Mouse (Mus musculus) limb, embryonic 15.5 days (tissue): ENCODE measurements around the gene Wwp2. TPM values are rescaled to one million over a fixed set of nuclear protein-coding genes. Genes with fewer than 3 reads are reported as not detected.

Experiments used
- ATAC-seq: fragments of 200-750 bp; cut with Nextera tagmentation; 2 replicates; pipeline ENCODE4 v1.8.0; 2017; ENCODE audit warnings: low read depth, moderate TSS enrichment; ENCODE audit not compliant: insufficient number of reproducible peaks, low FRiP score, low TSS enrichment
- H3K27ac ChIP-seq: fragments of 300-500 bp; sonication (generic); 2 replicates; pipeline ENCODE4 v1.5.1; 2015; ENCODE audit warnings: moderate library complexity, mild to moderate bottlenecking, inconsistent platforms
- H3K27me3 ChIP-seq: fragments of 300-500 bp; sonication (generic); 2 replicates; pipeline ENCODE4 v1.6.1; 2015; ENCODE audit warnings: inconsistent platforms
- H3K36me3 ChIP-seq: fragments of 300-500 bp; sonication (generic); 2 replicates; pipeline ENCODE4 v1.6.1; 2015; ENCODE audit warnings: inconsistent platforms
- H3K4me1 ChIP-seq: fragments of 300-500 bp; sonication (generic); 2 replicates; pipeline ENCODE4 v1.6.1; 2015; ENCODE audit warnings: inconsistent platforms
- H3K4me2 ChIP-seq: fragments of 300-500 bp; sonication (generic); 2 replicates; pipeline ENCODE4 v1.6.1; 2015; ENCODE audit warnings: mild to moderate bottlenecking, inconsistent platforms
- H3K4me3 ChIP-seq: fragments of 300-500 bp; sonication (generic); 2 replicates; pipeline ENCODE4 v1.5.1; 2015; ENCODE audit warnings: mild to moderate bottlenecking, inconsistent platforms
- H3K9ac ChIP-seq: fragments of 300-500 bp; sonication (generic); 2 replicates; pipeline ENCODE4 v1.6.1; 2015; ENCODE audit warnings: inconsistent platforms
- H3K9me3 ChIP-seq: fragments of 300-500 bp; sonication (generic); 2 replicates; pipeline ENCODE4 v1.6.1; 2016; ENCODE audit warnings: inconsistent platforms
- WGBS: fragments of 180-500 bp; shearing (Covaris S2); methylation state at CpG from one replicate; pipeline ENCODE4 v1.1.7; 2015; 5-methylcytosine and 5-hydroxymethylcytosine counted together
- polyA plus RNA-seq: library from polyadenylated mRNA; unstranded; fragments of >200 nt; fragmentation: Nextera tagmentation; extraction: Ambion mirVana; gene quantifications from 2 replicates; pipeline ENCODE4 v1.2.1, GENCODE M21; 2015

Wwp2 gene
- polyA plus RNA-seq = 114 and 119 TPM in 2 replicates

DNA sequence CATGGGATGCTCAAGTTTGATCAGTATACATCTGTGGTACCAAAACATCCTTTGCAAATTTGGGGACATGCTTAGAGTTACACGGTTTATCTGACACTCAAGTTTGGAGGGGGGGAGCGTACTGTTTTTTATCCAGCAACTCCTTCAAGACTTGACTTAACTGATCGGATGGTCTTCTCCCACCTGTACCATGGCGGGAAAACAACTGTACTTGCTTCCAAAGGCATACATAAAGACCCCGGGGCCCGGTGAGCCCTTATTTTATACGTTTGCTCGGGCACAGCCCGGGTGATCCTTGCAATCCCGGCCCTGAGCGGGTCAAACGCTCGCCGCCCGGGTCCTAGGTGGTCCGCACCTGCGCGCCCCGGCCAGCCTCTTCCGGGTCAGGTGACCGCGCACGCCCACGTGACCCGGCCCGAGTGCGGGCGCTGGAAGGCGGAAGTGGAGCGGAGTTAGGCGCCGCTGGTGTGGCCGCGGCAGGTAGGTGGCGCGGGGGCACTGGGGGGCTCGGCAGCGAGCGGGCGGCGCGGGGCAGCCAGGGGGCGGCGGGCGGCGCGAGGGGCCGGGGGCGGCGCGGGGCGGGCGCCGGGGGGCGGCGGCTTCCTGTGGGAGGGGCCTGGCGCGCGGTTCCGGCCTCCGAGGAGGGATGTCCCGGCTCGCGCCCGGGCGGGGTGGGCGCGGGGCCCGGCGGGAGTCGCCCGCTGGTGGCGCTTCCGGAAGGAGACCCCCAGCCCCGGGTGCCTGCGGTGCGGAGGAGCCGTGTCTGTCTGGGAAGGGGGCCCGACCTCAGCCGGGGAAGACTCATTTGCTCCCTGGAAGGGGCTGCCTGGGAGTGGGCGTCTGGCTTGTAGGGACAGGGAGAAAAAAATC lies at the start of gene Wwp2:
Gene Wwp2, plus strand, starts transcription at position 404 of the 870 bp plus-strand sequence.
- Histone ChIP-seq H3K9me3 (no peaks in the 10 kb centered on the region), H3K4me3 (peak within 1 kb of the TSS; percentile 90), H3K27ac (peak within 1 kb of the TSS; percentile 92), H3K4me1 (peaks cover 12% of the 10 kb centered on the region), H3K4me2 (peak within 1 kb of the TSS; percentile 71), H3K27me3 (no peaks in the 10 kb centered on the region), H3K9ac (peak within 1 kb of the TSS; percentile 89), H3K36me3 (no peaks in the 10 kb centered on the region)
- under 1% methylated on average over 58 of the region's 81 CpGs for WGBS
- ATAC-seq = peak; percentile 80

DNA sequence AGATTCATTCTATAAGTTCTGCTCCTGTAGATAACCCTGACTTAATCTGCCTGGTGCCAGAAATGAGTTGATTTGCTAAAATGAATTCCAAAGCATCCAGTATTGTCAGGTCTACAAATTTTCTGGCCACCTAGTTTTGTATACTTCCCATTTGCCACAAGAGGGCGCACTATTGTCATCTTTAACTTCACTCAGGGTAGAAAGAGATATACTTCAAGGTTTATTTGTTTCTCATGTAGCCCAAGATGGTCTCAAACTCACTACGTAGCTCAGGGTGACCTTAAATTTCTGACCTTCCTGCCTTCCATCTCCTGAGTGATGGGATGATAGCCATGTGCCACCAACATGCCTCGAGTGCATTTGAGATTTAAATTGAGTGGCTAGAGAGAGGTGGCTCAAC lies 49.5 kb upstream of the Wwp2 start:
- no peaks in the 10 kb centered on the region for H3K36me3 ChIP-seq
- H3K9ac ChIP-seq = no peak overlapping the region
- no peak overlapping the region for H3K4me3 ChIP-seq
- ATAC-seq = no peak
- 29% methylated on average over 3 of the region's 3 CpGs for WGBS
- H3K27me3 ChIP-seq = no peaks in the 10 kb centered on the region
- peaks cover 25% of the 10 kb centered on the region for H3K4me1 ChIP-seq
- no peaks in the 10 kb centered on the region for H3K9me3 ChIP-seq
- H3K4me2 ChIP-seq = no peak overlapping the region
- no peak overlapping the region for H3K27ac ChIP-seq

DNA sequence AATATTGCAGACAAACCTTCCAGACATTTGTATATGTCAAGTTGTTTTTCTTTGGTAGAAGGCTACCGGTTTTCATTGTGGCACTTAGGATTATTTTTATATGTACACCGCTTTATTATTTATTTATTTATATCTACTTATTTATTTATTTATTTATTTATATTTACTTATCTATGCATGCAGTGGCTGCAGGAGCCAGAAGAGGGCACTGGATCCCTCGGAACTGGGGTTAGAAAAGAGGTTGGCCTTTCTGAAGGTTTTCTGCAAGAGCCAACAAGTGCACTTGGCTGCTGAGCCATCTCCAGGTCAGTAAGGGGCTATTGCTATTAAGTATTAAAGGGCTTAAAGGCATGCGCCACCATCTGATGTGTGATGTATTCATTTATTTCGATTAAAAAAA lies 48.3 kb upstream of the Wwp2 start:
- no peaks in the 10 kb centered on the region for H3K36me3 ChIP-seq

DNA sequence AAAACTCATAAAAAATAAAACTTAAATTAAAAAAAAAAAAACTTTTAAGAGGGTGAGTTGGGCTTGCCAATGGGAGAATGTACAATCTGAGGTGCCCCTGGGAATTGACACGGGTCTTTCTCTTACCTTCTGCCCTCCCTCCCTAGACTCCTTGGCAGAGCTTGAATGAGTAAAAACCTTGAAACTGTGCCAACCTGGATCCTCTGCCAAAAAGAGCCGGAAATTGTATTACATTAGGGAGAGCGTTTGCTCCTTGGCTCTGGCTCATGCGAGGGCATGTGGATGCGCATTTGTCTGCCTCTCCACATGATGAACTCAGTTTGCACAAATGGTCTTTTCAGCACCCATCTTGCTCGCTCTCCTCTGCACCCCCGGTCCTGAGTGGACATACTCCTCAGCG lies 46.6 kb upstream of the Wwp2 start:
- Histone ChIP-seq H3K36me3 (no peaks in the 10 kb centered on the region), H3K9me3 (no peaks in the 10 kb centered on the region), H3K27me3 (no peaks in the 10 kb centered on the region), H3K4me3 (no peak overlapping the region), H3K27ac (0 out of 2 replicates have a peak overlapping the region, but pooled peaks have one; percentile 38), H3K4me1 (peaks cover 25% of the 10 kb centered on the region), H3K4me2 (no peak overlapping the region), H3K9ac (no peak overlapping the region)
- no peak for ATAC-seq
- WGBS = 37% methylated on average over 8 of the region's 8 CpGs

More for the DNA sequence above, 48.3 kb upstream of the Wwp2 start:
- Histone ChIP-seq H3K4me3 (no peak overlapping the region), H3K9me3 (no peaks in the 10 kb centered on the region), H3K9ac (no peak overlapping the region), H3K27ac (peak overlapping the region; percentile 61; the same call in 1 of the 2 replicates), H3K27me3 (no peaks in the 10 kb centered on the region), H3K4me2 (no peak overlapping the region), H3K4me1 (peaks cover 25% of the 10 kb centered on the region)
- ATAC-seq = no peak
- WGBS = 51% methylated on average over 5 of the region's 5 CpGs

DNA sequence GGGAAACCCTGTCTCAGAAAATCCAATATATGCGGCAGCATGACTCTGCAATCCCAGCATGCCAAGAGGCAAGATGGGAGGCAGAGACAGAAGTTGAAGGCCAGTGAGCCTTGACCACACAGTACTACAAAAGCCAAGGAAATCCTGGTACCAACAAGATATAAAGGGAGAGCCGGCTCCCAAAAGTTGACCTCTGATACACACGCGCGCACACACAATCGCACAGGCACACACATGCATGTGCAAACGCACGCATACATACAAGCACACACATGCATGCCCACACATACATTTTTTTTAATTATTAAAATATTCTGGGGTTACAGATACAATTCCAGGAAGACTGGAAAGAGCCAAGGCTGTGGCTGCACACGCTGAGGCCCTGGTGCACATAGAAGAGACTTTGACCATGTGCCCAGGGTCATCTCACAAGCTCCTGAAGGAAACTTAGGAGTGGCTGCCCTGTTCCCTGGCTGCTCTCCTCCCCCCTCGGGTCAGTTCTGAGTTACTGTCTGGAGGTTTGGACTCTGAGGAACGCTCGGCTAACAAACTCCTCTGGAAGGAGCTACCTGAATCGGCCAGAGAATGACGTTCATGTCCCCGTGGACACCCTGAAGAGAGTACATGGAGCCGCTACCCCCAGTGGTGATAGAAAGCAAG lies 45.6 kb upstream of the Wwp2 start:
- 89% methylated on average over 16 of the region's 16 CpGs for WGBS
- H3K4me3 ChIP-seq = no peak overlapping the region
- ATAC-seq = no peak

DNA sequence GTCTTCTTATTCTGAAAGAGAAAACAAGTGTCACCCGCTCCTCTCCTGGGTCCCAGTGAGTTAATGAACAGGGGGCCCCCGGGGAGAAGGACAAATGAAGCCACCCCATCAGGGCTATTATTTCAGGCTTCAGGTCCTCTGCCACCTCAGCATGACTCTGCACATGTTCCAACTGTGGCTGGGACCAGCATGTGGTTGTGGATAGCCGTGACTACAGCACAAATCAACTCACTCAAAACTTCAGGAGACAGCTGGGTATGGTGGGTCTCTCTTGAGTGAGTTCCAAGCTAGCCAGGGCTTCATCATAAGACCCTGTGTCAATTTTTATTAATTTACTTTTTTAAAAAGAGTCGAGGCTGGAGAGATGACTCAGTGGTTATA lies 45.0 kb upstream of the Wwp2 start:
- 71% methylated on average over 4 of the region's 4 CpGs for WGBS
- H3K9ac ChIP-seq = no peak overlapping the region
- no peaks in the 10 kb centered on the region for H3K27me3 ChIP-seq
- H3K4me3 ChIP-seq = no peak overlapping the region
- no peak overlapping the region for H3K27ac ChIP-seq
- no peak for ATAC-seq
- no peaks in the 10 kb centered on the region for H3K9me3 ChIP-seq
- H3K4me1 ChIP-seq = peaks cover 28% of the 10 kb centered on the region
- no peak overlapping the region for H3K4me2 ChIP-seq
- H3K36me3 ChIP-seq = no peaks in the 10 kb centered on the region

More for the DNA sequence above, 45.6 kb upstream of the Wwp2 start:
- no peaks in the 10 kb centered on the region for H3K36me3 ChIP-seq
- no peak overlapping the region for H3K9ac ChIP-seq
- peaks cover 25% of the 10 kb centered on the region for H3K4me1 ChIP-seq
- no peak overlapping the region for H3K4me2 ChIP-seq
- no peaks in the 10 kb centered on the region for H3K27me3 ChIP-seq
- H3K27ac ChIP-seq = no peak overlapping the region
- no peaks in the 10 kb centered on the region for H3K9me3 ChIP-seq

DNA sequence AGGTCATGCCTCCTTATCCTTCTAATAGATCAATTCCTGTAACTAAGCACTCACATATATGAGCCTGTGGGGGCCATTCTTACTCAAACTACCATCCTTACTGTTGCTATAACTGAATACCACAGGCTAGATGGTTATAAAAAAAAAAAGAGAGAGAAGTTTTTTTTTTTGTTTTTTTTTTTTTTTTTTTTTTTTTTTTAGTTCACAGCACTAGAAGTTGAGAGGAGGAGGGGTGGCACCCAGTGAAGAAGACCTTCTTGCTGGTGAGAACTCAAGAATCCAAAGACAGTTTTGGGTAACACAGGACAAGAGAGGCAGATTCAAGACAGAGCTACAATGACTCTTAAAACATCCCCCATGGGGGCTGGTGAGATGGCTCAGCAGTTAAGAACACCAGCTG lies 40.8 kb upstream of the Wwp2 start:
- Histone ChIP-seq H3K27me3 (no peaks in the 10 kb centered on the region), H3K4me1 (peaks cover 27% of the 10 kb centered on the region), H3K4me2 (no peak overlapping the region), H3K36me3 (no peaks in the 10 kb centered on the region), H3K27ac (no peak overlapping the region), H3K4me3 (no peak overlapping the region), H3K9ac (no peak overlapping the region), H3K9me3 (no peaks in the 10 kb centered on the region)
- no peak for ATAC-seq

DNA sequence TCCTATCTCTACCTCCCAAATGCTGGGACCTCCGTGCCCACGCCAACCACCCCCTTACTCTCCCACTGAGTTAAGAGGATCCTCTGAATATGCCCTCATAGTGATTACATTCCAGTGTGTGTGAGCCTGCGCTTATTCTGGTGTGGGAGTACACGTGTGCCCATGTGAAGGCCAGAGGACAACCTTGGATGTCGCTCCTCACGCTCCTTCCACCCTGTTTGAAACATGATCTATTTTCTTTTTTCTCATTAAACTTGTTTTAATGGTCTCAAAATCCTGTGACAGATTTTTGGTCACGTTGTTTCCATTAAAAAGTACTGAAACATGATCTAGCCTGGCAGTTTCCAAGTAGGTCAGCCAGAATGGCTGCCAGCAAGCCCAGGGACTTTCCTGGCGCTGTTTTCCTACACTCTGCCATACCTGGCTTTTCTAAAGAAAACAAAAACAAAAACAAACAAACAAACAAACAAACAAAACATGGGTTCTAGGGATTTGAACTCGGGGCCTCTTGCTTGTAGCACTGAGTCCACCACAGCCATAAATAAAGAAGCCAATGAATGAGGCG lies 40.0 kb upstream of the Wwp2 start:
- Histone ChIP-seq H3K27ac (no peak overlapping the region), H3K36me3 (no peaks in the 10 kb centered on the region), H3K4me1 (peaks cover 31% of the 10 kb centered on the region), H3K27me3 (no peaks in the 10 kb centered on the region), H3K4me2 (no peak overlapping the region), H3K9me3 (no peaks in the 10 kb centered on the region), H3K4me3 (no peak overlapping the region), H3K9ac (no peak overlapping the region)
- 0 out of 2 replicates have a peak, but pooled peaks have one; percentile 24 for ATAC-seq
- 46% methylated on average over 10 of the region's 10 CpGs for WGBS

DNA sequence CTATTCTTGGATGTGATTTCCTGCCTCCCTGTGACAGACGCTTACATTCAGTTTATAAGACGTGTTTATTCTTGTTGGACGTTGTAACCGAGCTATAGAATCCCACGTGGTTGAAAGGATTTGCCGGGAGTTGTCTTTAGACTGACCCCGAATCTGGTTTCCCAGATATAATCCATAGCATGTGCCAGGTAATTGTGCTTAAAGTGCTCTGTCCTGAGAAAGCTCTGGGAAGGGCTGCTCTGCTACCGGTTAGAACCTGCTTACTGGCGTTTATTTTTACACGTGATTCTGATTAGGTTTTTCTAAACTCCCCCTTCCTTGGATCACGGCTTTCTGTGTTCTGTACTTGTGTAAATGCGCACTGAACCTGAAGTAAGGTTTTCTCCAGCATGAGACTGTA lies 38.5 kb upstream of the Wwp2 start:
- no peak for ATAC-seq
- H3K27me3 ChIP-seq = no peaks in the 10 kb centered on the region
- no peak overlapping the region for H3K9ac ChIP-seq
- no peaks in the 10 kb centered on the region for H3K9me3 ChIP-seq
- H3K36me3 ChIP-seq = no peaks in the 10 kb centered on the region
- H3K27ac ChIP-seq = 0 out of 2 replicates have a peak overlapping the region, but pooled peaks have one; percentile 38
- WGBS = 12% methylated on average over 12 of the region's 12 CpGs
- H3K4me2 ChIP-seq = no peak overlapping the region
- H3K4me1 ChIP-seq = peaks cover 46% of the 10 kb centered on the region
- H3K4me3 ChIP-seq = no peak overlapping the region

DNA sequence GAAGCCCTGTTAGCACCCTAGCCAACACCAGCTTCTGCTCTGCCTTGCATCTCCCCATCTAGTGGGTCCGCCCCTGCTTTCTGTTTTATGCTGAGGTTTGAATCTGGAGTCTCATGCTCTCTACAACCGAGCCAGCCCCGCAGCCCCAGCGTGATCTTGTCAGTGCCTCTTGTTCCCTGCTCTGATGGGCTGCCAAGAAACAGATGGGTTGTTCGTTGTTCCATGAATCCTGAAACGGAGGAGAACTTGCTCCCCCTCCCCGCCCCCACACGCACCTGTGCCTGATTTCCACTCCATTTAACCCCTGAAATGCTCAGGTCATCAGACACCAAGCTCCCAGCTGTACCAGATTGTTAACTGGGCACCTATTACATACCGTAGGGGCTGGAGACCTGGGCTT lies 36.7 kb upstream of the Wwp2 start:
- H3K4me3 ChIP-seq = no peak overlapping the region
- no peak overlapping the region for H3K4me2 ChIP-seq
- no peak for ATAC-seq
- WGBS = 14% methylated on average over 9 of the region's 9 CpGs
- H3K9ac ChIP-seq = no peak overlapping the region
- no peak overlapping the region for H3K27ac ChIP-seq
- no peaks in the 10 kb centered on the region for H3K27me3 ChIP-seq
- no peaks in the 10 kb centered on the region for H3K9me3 ChIP-seq
- peaks cover 56% of the 10 kb centered on the region for H3K4me1 ChIP-seq
- no peaks in the 10 kb centered on the region for H3K36me3 ChIP-seq

DNA sequence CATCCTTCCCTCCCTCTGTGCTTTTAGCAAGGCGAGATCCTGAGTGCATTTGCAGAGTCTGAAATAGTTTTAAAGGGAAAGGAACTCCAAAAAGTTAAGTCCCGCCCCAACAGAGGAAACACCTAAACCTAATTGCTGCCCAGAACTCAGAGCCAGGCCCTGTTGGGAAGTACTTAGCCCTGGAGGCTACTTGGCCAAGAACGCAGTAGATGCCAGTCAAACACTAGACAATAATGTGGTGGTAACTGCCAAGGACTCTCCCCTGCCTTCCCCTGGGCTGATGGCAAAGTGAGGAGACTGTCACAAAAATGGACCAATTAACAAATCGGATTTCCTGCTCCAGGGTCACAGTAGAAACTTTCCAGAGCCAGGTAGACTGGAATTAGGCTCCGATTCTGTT lies 34.3 kb upstream of the Wwp2 start:
- ATAC-seq = no peak
- H3K9me3 ChIP-seq = no peaks in the 10 kb centered on the region
- H3K4me3 ChIP-seq = no peak overlapping the region; the same call in 1 of the 2 replicates
- no peak overlapping the region for H3K27ac ChIP-seq
- no peak overlapping the region for H3K9ac ChIP-seq
- no peaks in the 10 kb centered on the region for H3K36me3 ChIP-seq
- WGBS = 61% methylated on average over 5 of the region's 5 CpGs
- H3K4me2 ChIP-seq = no peak overlapping the region
- H3K27me3 ChIP-seq = no peaks in the 10 kb centered on the region
- peaks cover 45% of the 10 kb centered on the region for H3K4me1 ChIP-seq
